9 mouse cellular contexts compared by ENCODE assay signal in the genomic region with DNA sequence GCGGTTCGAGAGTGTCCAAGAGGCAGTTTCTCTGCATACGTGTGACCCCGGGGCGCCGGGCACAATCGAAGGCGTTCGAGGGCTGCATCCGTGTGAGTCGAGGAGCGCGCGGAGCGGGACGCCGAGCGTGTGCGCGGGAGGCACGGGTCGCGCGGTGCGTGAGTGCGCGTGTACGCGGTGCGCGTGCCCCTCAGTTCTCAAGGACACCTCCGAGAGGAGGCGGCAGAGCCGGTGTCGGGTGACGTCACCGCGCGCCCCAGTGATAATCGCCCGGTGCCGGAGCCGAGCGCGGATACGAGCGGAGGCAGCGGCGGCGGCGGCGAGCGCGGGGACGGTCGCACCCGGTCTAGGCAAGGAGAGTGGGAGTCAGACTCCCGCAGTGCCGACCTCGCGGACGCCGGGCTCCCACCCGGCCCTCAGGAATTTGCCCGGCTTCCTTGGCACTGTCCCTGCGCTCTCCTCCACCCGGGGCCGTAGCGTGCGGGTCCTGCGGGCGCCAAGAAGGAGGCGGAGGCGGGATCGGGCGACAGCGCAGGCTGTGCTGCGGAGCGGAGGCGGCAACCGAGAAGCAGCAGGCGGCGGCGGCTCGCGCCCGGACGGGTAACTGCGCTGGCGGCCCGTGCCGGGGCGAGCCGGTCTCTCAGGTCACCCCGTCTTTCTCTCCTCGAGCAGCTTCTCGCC. TPM values are rescaled to one million over a fixed set of nuclear protein-coding genes. Genes with fewer than 3 reads are reported as not detected.
DNase-seq lines count a peak whose midpoint lies in the region; ATAC-seq lines count a peak whose summit lies in the region.
"Had no signal": no experiment of that assay in that cellular context is flagged by ENCODE, and none has a peak within 500 bp of the region (broad histone marks: within the 10 kb centered on the region; RNA-seq: fewer than 3 reads in every experiment).

No protein-coding gene starts in this region.

- H3K27ac ChIP-seq in kidney, embryonic 14.5 days (ENCODE audit: low read depth, low read length), result no peak overlapping the region
- H3K27ac ChIP-seq in midbrain, embryonic 12.5 days (replicated peaks), result peak overlapping the region; percentile 100

- under 1% methylated on average over 78 of the region's 97 CpGs for WGBS in kidney, embryonic 14.5 days
- under 1% methylated on average over 93 of the region's 97 CpGs for WGBS in midbrain, embryonic 12.5 days

- H3K4me2 ChIP-seq in kidney, embryonic 14.5 days (replicated peaks; ENCODE audit: low read depth, low read length), result peak overlapping the region; percentile 75
- peak overlapping the region; percentile 83 for H3K4me2 ChIP-seq in midbrain, embryonic 12.5 days (replicated peaks)

- H3K4me3 ChIP-seq in kidney, embryonic 14.5 days (ENCODE audit: low read length), result peak overlapping the region; percentile 48
- H3K4me3 ChIP-seq in midbrain, embryonic 12.5 days, result peak overlapping the region; percentile 96

- no peak for ATAC-seq in kidney, embryonic 14.5 days (ENCODE audit: low FRiP score, low TSS enrichment)
- ATAC-seq in midbrain, embryonic 12.5 days (ENCODE audit: low FRiP score, low read depth), result 0 out of 2 replicates have a peak, but pooled peaks have one; percentile 0
- ATAC-seq: Patski had no signal

- no peaks in the 10 kb centered on the region for H3K9me3 ChIP-seq in kidney, embryonic 14.5 days (ENCODE audit: control insufficient read depth, low read length)
- H3K9me3 ChIP-seq in midbrain, embryonic 12.5 days, result no peaks in the 10 kb centered on the region

- peaks cover 27% of the 10 kb centered on the region for H3K4me1 ChIP-seq in kidney, embryonic 14.5 days (ENCODE audit: control insufficient read depth, insufficient read depth, low read length)
- peaks cover 79% of the 10 kb centered on the region for H3K4me1 ChIP-seq in midbrain, embryonic 12.5 days

- intact Hi-C loops in gastrocnemius, postnatal 14 days (cut with DNase I; ENCODE audit: low total_unique reads), result no loop called here

- peaks cover 83% of the 10 kb centered on the region for H3K27me3 ChIP-seq in kidney, embryonic 14.5 days (ENCODE audit: control insufficient read depth, insufficient read depth, low read length)
- no peaks in the 10 kb centered on the region for H3K27me3 ChIP-seq in midbrain, embryonic 12.5 days

- 0 out of 2 replicates have a peak overlapping the region, but pooled peaks have one; percentile 7 for H3K9ac ChIP-seq in kidney, embryonic 14.5 days (ENCODE audit: low read depth, low read length)
- H3K9ac ChIP-seq in midbrain, embryonic 12.5 days (replicated peaks), result peak overlapping the region; percentile 99

- no peaks in the 10 kb centered on the region for H3K36me3 ChIP-seq in kidney, embryonic 14.5 days (ENCODE audit: control insufficient read depth, insufficient read depth, low read length)
- peaks cover 8% of the 10 kb centered on the region; the same call in 1 of the 2 replicates for H3K36me3 ChIP-seq in midbrain, embryonic 12.5 days

- no peak for DNase-seq in kidney, postnatal 14 days
- DNase-seq in cerebellum, postnatal 10 days, result peak; percentile 98
- DNase-seq in frontal cortex, postnatal 36 days (ENCODE audit: low spot score in 2 of 2), result peak; percentile 91 to 94
- peak; percentile 89 to 90 for DNase-seq in layer of hippocampus, postnatal 14 days (ENCODE audit: low spot score in 2 of 2)
- DNase-seq in testis, postnatal 10 days (ENCODE audit: low spot score), result peak; percentile 57
- DNase-seq in gastrocnemius, postnatal 14 days, result no peak

RNA-seq across cellular contexts. Expression of gene Ythdf1, which starts 27.8 kb away (rescaled TPM):
- polyA plus RNA-seq in kidney, embryonic 14.5 days (2014; fragmentation: Nextera tagmentation; extraction: Ambion mirVana), result 48.7 and 75.4 TPM in 2 replicates
- total RNA-seq in layer of hippocampus, postnatal 14 days (2021), result 10 to 100 TPM; 63.5 to 65.7 TPM
- 65.2 and 67.2 TPM in 2 replicates for polyA plus RNA-seq in midbrain, embryonic 12.5 days (2016; fragmentation: Nextera tagmentation; extraction: Ambion mirVana)
- total RNA-seq in gastrocnemius, postnatal 14 days (2021), result 10 to 100 TPM; 29.5 to 30.3 TPM

RNA-seq across cellular contexts. Expression of gene Birc7, which starts 35.8 kb away (rescaled TPM):
- polyA plus RNA-seq in kidney, embryonic 14.5 days (2014; fragmentation: Nextera tagmentation; extraction: Ambion mirVana), result not detected in 2 replicates
- not detected for total RNA-seq in layer of hippocampus, postnatal 14 days (2021)
- polyA plus RNA-seq in midbrain, embryonic 12.5 days (2016; fragmentation: Nextera tagmentation; extraction: Ambion mirVana), result 0.36 and 0.67 TPM in 2 replicates
- total RNA-seq in gastrocnemius, postnatal 14 days (2021), result not detected
- polyA plus RNA-seq: Patski had no signal

Comparison
In these comparisons a context has a peak if more than half of its experiments do, and no peak if none do; other contexts are left out.
1. DNase-seq: peak in cerebellum, postnatal 10 days (2 of 2), frontal cortex, postnatal 36 days (2 of 2), layer of hippocampus, postnatal 14 days (2 of 2) and testis, postnatal 10 days (single experiment); none in kidney, postnatal 14 days (single experiment) and gastrocnemius, postnatal 14 days (single experiment).